Mouse (Mus musculus): ENCODE measurements at regions not wholly inside any gene's neighbourhood (a gene's known extent, or its start where the extent isn't known, plus 50 kb on each side); places are given as distances from the start of the nearest gene placed in this dataset.

DNA sequence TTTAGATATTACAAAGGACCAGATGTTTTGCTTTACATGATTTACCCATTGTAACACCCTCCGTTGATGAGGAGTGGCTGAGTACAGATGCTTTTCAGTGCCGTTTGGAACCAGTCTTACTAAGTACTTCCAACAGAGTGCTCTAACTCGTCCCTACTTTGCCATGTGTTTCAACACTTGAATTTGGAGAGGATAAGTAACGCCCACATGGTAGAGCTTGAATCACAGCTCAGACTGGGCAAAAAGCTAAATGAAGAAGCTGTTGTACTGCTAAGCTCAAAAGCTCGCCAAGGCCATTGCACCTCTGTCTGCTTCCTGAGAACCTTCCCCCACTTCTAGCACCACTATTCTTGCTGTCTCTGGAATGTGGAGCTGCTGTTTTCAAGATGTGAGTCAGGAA lies 471.1 kb downstream of the Nfib start:
- no peak for DNase-seq

DNA sequence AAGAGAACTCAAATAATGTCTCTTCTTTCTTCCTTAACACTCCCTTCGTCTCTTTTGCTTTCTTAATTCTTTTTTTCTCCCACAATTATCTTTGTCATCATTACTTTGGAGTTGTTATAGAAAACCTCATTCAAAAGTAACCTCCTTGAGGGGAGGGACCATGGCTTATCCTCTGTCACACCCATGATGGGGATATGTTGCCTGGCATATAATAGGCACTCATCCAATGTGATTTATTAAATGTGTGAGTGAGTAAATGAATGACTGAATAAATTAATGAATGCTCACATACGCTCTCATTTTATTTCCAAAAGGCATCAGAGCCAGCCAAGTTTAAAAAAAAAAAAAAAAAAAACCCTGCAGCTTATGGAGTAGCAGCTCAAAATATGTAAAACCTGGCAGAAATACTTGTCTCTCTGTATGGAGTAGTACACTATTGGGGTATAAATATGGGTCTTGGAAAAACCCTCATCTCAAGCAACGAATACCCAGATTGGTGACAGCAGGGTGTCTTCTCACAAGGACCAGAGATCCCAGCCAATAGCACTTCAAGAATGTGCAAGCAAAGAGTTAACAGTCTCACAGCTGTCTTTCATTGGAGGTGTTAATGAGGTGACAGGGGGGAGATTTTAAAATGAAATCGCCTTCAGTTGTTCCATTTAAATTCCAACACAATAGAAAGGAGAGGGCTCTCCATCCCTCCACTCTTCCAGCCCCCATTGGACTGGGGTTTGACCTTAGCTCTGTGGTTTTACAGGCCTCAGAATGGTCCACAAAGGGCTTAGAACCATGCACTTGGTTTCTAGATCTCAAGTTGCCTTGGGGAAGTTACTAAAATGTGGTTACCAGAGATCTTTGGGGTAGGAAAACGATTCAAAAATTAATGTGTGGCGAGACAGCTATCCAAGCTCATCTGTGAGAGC lies 479.1 kb downstream of the Nfib start:
- DNase-seq, result no peak

DNA sequence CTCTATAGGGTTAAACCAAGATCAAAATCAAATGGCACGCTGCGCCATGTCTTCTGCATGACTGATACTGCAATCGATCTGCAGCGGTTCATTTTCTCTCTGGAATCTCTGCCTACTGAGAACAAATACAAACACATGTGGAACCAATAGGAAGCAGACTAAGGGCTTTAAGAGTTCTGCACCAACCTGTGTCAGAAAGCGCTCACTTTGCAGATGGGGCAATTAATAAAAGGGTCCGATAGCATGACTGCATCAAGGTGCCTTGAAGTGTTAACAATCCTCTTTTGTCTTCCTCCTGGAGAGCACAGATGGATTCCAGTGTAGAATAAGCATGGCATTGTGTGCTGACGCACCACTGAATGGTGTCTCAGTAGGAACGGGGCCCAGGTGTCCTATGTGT lies 484.8 kb downstream of the Nfib start:
- DNase-seq, result no peak

DNA sequence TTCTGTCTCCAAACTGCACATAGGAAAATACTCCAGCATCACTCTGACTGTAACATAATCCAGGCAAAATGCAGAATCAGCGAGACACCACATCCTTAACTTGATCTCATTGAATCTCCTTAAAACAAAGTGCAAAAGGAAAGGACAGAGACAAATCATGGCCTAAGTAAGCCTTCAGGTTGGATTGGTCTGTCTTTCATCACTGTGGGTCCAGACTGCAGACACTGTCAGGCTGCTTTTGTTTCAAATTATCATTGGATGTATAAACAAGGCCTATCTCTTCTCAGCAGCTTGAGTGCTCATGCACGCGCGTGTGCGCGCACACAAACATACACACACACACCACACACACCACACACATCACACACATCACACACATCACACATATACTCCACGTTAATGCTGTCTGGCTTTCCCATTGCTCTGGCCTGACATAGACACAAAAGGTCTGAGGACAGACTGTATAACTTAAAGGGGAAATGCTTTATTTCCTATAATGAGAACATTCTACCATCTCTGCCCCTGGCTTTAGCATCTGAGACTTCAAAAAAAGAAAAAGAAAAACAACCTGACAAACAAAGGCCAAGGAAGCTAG lies 485.3 kb downstream of the Nfib start:
- no peak for DNase-seq

DNA sequence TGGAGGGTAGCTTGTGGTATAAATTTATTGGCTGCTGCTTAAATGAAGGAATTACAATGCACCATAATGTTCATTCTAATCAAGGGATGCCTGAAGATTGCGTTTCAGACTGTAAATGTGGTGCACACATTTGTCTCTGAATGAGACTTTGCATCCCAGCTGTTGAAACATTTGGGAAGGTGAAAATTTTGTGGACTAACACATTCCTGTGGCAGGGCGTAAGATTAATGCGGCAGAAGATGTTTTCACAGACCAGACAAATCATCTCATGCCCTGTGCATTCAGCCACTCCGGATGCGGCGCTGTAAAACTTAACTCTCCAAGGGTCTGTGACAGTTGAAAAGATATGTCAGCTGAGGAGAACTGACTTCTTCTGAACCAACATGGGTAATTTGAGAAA lies 486.9 kb downstream of the Nfib start:
- no peak for DNase-seq

DNA sequence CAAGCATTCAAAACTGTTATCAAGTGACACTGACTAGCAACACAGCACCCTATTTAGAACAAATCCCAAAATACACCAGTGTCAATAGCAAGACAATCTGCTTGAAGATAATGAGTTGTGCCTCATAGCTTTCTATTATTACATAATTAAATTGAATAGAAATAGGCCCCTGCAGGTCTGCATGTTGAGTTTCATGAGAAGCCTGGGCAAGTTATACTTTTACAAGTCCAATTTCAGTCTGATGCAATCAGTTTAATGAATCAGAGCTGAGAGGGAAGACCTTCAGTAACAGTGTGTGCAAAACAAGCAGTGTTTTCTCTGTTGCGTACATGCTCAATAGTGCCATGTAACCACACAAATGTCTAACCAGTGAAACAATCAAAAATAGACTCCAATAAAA lies 498.5 kb downstream of the Nfib start:
- no peak for DNase-seq

DNA sequence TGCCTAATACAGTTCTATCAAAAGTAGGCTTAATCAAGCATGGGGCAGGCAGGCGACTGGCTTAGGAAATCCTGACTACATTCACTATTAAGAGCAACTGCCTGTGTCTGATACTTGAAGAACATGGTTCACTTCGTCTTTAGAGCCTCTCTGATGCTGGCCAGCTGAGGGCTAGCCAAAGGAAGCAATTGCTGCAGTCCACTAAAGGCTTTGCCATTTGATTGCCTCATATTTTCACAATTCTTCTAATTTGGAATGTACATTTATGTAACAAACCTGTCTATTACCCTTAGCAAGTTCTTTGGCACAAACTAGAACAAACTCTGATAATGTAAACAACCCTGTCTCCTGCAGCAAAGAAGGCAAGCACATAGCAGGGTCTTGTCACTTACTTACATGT lies 505.2 kb downstream of the Nfib start:
- no peak for DNase-seq

DNA sequence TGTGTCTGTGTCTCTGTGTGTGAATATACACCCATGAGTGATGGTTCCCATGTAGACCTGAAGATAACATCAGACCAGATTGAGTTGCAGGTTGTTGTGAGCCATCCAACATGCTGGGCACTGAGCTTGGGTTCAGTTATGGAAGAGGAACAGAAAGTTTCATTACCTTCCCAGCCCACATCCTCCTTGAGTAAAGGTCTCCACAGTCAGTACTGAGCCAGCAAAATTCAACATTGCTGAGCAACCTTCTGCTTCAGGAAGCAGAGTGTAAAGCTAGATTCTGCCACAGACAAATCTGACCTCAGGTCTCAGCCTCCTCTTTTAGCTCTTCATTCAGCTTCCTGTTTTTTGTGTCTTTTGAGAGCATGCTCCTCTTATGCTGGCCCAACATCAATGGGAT lies 506.4 kb downstream of the Nfib start:
- no peak for DNase-seq

DNA sequence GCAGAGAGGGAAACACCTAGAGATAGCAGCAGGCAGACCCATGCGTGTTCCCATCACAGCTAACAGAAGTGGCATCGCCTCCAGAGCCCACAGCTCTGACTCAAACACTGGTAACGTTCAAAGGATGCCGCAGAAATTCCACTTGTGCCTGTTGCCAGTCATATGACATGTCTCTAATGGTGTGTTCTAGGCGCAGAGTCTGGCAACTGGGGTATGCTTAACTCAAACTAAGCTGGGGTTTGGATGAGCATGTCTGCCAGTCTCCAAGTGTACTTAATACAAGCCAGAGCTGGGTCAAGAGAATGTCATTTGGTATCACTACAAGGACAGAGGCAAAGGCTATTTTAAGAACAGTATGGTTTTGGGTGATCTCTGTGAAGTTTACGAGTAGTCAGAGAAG lies 507.9 kb downstream of the Nfib start:
- DNase-seq, result no peak

DNA sequence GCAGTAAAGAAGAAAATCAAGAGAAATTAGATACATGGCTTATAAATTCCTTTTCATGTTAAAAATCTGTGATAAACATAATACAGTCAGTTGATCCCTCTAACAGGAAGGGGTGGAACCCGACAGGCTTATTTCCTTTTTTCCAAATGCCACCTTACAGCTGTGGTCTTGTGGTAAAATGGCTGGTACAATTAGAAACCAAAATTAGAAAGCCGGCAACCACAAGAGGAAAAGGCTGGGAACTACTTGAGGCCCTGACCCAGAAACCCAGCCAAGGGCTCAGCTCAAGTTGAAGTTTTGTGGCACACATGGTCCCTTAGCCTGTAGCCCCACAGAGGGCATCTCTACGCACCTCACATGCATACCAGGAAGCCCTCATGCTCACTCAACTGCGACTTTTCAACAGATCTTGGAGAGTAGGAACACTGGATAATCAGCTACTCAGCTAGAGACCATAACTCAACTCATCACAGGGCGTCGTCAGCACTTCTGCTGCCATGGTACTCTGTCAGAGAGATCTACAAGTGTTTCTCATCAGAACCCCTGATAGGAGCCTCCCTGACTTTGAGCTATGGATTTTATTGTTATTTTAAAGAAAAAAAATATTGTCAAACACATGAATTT lies 509.4 kb downstream of the Nfib start:
- no peak for DNase-seq

DNA sequence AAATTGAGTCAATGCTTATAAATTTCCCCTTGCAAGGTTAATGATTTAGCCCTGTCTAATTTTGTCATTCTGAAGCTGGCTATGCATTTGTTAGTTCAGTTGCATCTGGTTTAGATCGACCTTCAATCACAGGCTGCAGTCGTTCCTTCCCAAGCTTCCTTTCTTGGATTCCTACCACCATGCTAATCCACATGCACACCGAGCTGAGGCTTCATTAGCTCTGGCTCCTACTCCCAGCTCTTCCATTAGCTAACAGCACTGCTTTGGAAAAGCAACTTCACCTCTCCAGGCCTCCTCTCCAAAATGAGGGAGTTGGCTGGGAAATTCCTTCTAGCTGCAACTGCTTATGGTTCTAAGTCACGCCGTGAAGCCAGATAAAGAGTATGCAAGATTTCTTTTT lies 511.6 kb downstream of the Nfib start:
- DNase-seq, result no peak

DNA sequence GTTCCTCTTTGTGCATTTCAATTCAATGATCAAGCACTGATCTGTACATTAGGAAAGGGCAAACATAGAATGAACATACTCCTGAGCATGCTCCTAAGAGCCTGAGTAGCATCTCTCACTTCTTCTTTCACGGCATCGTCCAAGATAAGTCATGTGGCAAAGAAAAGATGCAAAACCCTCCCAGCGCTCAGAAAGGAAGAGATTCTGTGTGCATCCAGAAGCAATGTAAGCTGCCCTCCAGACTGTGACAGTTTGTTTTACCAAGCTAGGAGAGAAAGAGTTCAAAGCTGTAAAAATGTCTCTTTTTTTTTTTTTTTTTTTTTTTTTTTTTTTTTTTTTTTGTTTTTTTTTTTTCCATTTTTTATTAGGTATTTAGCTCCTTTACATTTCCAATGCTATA lies 518.7 kb downstream of the Nfib start:
- no peak for DNase-seq

DNA sequence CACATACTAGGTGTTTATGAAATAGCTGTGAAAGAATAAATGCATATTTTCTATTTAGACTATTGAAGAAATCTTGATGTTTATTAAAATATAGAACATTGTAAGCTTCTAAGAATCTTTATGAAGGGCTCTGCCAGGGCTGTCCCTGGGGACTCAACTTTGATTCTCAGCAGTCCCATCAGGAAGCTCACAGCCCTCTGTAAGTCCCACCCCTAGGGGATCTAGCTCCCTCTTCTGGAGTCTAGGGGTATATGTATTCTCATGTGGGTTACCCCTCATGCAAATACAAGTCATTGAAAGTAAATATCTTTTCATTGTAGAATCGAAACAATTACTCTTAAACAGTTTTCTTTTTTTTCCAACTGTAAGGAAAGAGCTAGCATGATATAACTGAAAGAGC lies 521.6 kb downstream of the Nfib start:
- no peak for DNase-seq

DNA sequence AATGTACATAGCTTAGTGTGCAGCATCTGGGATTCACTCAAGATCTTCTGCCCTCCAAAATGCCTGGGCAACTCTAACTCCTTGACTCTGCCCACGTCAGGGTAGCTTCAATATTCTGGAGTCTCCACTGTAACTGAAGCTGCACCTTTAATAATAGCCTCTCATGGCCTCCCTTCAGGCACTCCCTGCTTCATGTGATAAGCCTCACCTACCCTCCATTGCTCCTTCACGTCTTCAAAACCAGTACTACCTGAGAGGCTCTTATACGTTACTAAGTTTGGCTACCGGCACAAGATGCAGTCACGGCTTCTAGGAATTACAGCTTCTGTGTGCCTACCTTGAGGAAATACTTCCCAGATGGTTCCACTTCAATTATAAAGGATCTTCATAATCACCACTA lies 527.4 kb downstream of the Nfib start:
- no peak for DNase-seq

DNA sequence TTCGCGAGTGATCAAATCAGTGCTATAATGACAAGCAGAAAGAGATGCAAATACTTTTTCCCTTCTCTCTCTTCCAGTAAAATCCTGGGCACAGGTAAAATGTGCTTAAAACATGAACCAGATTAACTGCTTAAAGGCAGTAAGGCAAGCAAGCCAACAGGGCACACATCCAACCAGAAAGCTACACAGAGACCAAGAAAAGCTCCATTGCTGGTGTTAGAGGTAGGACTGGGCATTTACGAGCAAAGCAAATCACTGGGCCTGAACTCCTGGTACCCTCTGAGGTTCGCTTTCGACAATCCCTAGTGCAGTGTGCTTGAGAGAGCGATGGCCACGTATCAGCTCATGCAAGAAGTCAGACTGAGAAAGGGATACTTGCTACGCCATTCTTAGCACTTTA lies 528.8 kb downstream of the Nfib start:
- DNase-seq, result no peak

DNA sequence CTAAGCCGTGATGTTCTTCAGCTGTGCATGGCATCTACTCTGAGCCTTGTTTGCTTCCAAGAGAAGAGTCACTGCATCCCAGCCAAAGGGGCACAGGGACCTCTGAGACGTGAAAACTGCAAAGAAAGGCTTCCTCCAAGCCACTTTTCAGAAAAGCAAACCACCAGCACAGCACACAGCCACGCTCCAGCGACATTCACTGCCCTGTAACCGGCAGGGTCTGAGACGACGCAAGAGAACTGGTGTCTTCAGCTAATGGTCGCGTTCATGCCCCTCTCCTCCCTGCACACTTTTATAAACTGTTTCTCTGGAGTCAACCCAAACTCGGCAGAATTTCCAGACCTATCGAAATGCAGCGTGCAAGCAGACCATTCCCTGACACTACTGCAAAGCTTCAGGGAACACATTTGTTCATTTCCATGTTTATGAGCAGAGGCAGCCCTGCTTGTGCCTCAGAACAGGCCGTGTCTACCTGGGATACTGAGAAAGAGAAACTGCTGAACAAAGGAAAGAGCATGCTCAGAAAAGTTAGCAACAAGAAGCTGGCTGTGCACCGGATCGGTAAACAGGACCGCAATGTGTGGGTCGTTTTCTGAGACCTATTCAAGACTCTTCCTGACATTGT lies 532.0 kb downstream of the Nfib start:
- DNase-seq, result no peak

DNA sequence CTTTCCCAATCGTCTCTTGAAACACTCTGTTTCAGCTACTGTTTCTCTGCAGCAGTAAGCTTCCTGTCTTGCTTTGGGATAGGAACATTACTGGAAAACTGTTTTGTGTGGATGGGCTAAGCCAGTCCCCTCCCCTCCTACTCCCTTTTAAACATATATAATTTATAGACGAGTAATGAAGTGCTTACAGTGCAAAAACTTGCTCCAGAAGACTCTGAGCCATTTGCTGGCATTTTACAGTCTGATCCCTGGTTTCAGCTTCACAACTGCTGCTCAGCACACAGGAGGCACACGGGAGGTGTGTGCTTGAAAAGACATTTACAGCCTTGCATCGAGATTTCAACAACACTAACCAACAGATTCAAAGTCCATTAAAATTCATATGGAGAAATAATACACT lies 534.6 kb downstream of the Nfib start:
- DNase-seq, result no peak

DNA sequence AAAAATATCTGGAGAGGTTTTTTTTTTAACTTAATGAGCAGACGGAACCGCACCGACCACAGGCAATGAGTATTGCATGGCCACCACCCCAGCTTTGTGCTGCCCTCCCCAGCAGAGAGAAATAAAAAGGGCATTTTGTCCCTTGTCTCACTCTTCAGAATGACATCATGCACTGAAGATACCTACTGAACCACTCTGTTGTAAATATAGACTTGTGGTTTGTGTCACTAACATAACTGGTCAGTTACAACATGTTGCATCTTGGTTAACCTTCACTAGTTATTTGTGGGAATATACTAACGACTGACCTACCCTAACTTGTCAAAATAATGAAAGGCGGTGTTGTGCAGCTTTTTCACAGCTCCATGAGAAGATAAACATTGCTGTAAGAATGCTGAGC lies 537.5 kb downstream of the Nfib start:
- no peak for DNase-seq

DNA sequence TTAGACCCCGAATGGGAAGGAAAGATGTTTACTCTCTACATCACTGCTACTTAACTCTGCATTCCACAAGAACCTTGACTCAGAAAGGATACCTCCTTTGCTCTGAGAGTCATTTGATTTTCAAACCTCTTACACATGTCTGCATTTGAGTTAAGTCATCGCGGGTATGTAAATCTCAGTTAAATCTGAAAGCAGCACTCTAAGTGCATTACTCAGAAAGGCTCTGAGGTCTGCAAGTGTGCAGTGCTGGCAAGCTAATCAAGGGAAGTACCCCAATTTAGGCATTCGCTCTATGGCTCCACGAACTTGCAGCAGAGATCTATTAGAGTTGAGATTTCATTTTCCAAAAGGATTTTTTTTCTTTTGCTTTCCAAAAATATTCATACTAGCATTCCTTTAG lies 538.2 kb downstream of the Nfib start:
- DNase-seq, result no peak

DNA sequence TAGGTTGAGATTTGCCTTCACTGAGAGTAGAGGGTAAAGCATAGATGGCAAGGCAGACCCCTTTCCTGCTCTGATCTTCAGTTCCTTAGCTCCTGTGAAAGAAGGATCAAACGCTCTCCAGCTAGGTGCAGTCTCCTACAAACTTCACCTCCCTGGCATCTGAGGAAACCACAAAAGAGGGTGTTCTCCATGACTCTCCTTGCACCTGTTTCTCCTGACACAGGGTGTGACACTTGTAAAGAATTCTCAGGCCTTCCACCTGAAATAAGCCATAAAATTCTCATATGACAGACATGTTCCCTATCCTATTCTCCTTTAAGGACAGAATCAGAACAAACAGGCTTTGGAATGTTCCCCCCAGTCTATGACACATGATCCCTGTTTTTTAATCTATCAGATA lies 538.7 kb downstream of the Nfib start:
- no peak for DNase-seq

DNA sequence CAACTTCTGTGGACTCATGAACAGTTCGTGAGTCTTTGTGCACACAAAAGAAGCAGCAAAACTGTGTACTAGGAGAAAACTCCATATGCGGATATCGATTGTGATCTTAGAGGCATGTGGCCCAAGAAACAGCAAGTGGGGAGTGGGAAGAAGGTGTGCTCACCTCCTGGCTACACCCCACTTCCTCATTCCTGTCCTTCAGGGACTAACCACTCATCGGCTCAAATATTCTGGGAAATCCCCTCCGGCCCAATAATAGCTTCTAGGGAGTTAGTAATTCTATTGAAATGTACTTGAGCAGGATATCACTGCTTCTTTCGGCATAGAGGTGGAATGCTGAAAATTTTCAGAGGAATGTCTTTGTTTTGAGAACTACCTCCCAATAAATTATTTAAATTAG lies 539.5 kb downstream of the Nfib start:
- DNase-seq, result no peak

DNA sequence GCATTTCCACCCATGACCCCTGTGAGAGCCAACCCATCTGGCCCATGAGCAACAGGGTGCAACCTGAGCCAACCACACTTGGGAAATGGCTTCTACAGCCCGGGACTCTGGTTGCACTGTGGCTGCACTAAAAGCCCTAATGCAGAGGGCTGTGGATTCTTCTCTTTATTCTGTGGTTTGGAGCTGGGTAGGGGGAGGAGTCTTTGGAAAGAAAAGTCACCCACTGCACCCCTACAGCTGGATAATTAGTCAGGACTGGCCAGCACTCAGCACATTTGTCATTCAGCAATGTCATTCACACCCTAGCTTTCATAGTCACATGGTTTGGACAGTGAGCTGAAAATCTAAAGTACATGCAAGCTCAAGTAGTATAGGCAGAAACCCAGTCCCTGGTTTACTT lies 541.5 kb downstream of the Nfib start:
- no peak for DNase-seq

DNA sequence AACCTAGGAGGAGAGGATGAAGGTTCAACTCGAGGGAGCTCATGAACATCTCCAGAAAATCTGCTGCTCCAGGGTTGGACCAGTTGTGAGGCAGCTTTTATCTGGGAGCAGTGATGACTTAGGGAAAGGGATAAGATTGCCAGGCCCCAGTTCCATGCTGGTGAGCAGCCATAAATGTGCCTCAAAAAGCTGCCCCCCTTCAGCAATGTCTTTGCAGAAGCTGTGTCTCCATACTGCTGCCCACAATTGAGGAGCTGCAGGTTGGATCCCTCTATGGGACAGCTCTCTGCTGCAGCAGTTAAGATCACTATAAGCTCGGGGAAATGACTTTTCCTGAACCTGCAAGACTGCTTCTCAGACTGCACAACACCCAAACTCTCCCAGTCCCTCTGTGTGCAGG lies 543.7 kb downstream of the Nfib start:
- DNase-seq, result no peak

DNA sequence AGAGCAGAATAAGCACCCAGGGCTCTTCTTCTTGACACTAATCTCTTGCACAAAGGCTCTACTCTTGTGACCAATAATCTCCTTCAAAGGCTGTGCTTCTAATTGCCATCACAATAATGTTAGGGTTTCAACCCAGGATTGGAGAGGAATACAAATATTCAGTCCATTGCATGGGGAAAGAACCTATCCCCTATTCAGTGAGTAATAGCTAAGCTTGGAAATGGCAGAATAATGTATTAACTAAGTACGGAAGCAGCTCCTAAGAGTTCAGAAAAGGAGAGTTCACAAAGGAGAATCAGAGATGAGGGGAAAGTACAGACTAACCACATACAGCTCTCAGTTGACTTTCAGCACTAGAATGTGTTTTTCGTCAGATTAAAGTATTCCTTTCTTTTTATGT lies 544.3 kb downstream of the Nfib start:
- DNase-seq, result no peak

Measured in liver (tissue).